In genomic region chr19:6240725-6241124, GRCm38 (mm10) we compare ENCODE assay signal across 7 mouse cellular contexts. TPM values are rescaled to one million over a fixed set of nuclear protein-coding genes. Genes with fewer than 3 reads are reported as not detected.
DNase-seq lines count a peak whose midpoint lies in the region; ATAC-seq lines count a peak whose summit lies in the region.

No protein-coding gene starts in this region.

- peak overlapping the region; percentile 80 for H3K27ac ChIP-seq in liver, embryonic 11.5 days (ENCODE audit: low read depth, low read length)
- H3K27ac ChIP-seq in embryonic facial prominence, embryonic 15.5 days (replicated peaks) = peak overlapping the region; percentile 73
- peak overlapping the region; percentile 83; the same call in 1 of the 2 replicates for H3K27ac ChIP-seq in limb, embryonic 10.5 days
- H3K27ac ChIP-seq in stomach, embryonic 14.5 days (ENCODE audit: low read length) = peak overlapping the region; percentile 27; the same call in 1 of the 2 replicates

- peak overlapping the region; percentile 22; the same call in 1 of the 2 replicates for H3K4me3 ChIP-seq in liver, embryonic 11.5 days (ENCODE audit: low read depth, low read length)
- peak overlapping the region; percentile 91 for H3K4me3 ChIP-seq in embryonic facial prominence, embryonic 15.5 days (replicated peaks)
- H3K4me3 ChIP-seq in limb, embryonic 10.5 days = peak overlapping the region; percentile 78
- 0 out of 2 replicates have a peak overlapping the region, but pooled peaks have one; percentile 93 for H3K4me3 ChIP-seq in stomach, embryonic 14.5 days (ENCODE audit: low read depth, low read length)

- 32% methylated on average over 5 of the region's 5 CpGs for WGBS in liver, embryonic 11.5 days
- 39% methylated on average over 5 of the region's 5 CpGs for WGBS in embryonic facial prominence, embryonic 15.5 days
- WGBS in limb, embryonic 10.5 days = 38% methylated on average over 5 of the region's 5 CpGs
- 25% methylated on average over 5 of the region's 5 CpGs for WGBS in stomach, embryonic 14.5 days

- no peaks in the 10 kb centered on the region for H3K27me3 ChIP-seq in liver, embryonic 11.5 days (replicated peaks; ENCODE audit: control insufficient read depth, insufficient read depth, low read length)
- no peaks in the 10 kb centered on the region for H3K27me3 ChIP-seq in embryonic facial prominence, embryonic 15.5 days
- no peaks in the 10 kb centered on the region for H3K27me3 ChIP-seq in limb, embryonic 10.5 days (ENCODE audit: low read depth, poor library complexity, severe bottlenecking)
- no peaks in the 10 kb centered on the region for H3K27me3 ChIP-seq in stomach, embryonic 14.5 days (ENCODE audit: control insufficient read depth, insufficient read depth, low read length)

- H3K36me3 ChIP-seq in liver, embryonic 11.5 days (ENCODE audit: control insufficient read depth, insufficient read depth, low read length) = peaks cover 7% of the 10 kb centered on the region
- H3K36me3 ChIP-seq in embryonic facial prominence, embryonic 15.5 days = peaks cover 13% of the 10 kb centered on the region
- H3K36me3 ChIP-seq in limb, embryonic 10.5 days = peaks cover 22% of the 10 kb centered on the region
- H3K36me3 ChIP-seq in stomach, embryonic 14.5 days (ENCODE audit: control insufficient read depth, insufficient read depth, low read length) = peaks cover 3% of the 10 kb centered on the region; the same call in 1 of the 2 replicates

- ATAC-seq in liver, embryonic 11.5 days (replicated peaks; ENCODE audit: low FRiP score) = no peak
- no peak for ATAC-seq in embryonic facial prominence, embryonic 15.5 days (ENCODE audit: insufficient number of reproducible peaks, low FRiP score, low TSS enrichment, low read depth)
- no peak for ATAC-seq in stomach, embryonic 14.5 days (ENCODE audit: insufficient number of reproducible peaks, insufficient read depth, low FRiP score, low read depth)

- peak overlapping the region; percentile 30; the same call in 1 of the 2 replicates for H3K9ac ChIP-seq in liver, embryonic 11.5 days (ENCODE audit: low read depth, low read length)
- H3K9ac ChIP-seq in embryonic facial prominence, embryonic 15.5 days = no peak overlapping the region
- no peak overlapping the region for H3K9ac ChIP-seq in stomach, embryonic 14.5 days (replicated peaks; ENCODE audit: low read depth, low read length)

- DNase-seq in liver, embryonic 11.5 days (ENCODE audit: low spot score) = no peak
- no peak for DNase-seq in liver
- no peak for DNase-seq in limb, embryonic 10.5 days (ENCODE audit: low spot score)
- no peak for DNase-seq in embryo, embryonic 9.5 days (ENCODE audit: extremely low spot score)
- DNase-seq in spleen, postnatal 10 days (ENCODE audit: low spot score in 2 of 2) = no peak

- peaks cover 29% of the 10 kb centered on the region for H3K4me1 ChIP-seq in liver, embryonic 11.5 days (replicated peaks; ENCODE audit: control insufficient read depth, insufficient read depth, low read length)
- peaks cover 18% of the 10 kb centered on the region for H3K4me1 ChIP-seq in embryonic facial prominence, embryonic 15.5 days
- peaks cover 14% of the 10 kb centered on the region for H3K4me1 ChIP-seq in limb, embryonic 10.5 days
- peaks cover 14% of the 10 kb centered on the region for H3K4me1 ChIP-seq in stomach, embryonic 14.5 days (ENCODE audit: control insufficient read depth, insufficient read depth, low read length)

- no peaks in the 10 kb centered on the region for H3K9me3 ChIP-seq in liver, embryonic 11.5 days (ENCODE audit: control insufficient read depth, low read length)
- H3K9me3 ChIP-seq in embryonic facial prominence, embryonic 15.5 days (replicated peaks) = no peaks in the 10 kb centered on the region
- H3K9me3 ChIP-seq in limb, embryonic 10.5 days (replicated peaks) = no peaks in the 10 kb centered on the region
- no peaks in the 10 kb centered on the region for H3K9me3 ChIP-seq in stomach, embryonic 14.5 days (ENCODE audit: control insufficient read depth, low read depth, low read length)

- peak overlapping the region; percentile 95 for H3K4me2 ChIP-seq in liver, embryonic 11.5 days
- peak overlapping the region; percentile 17 for H3K4me2 ChIP-seq in embryonic facial prominence, embryonic 15.5 days (replicated peaks)
- H3K4me2 ChIP-seq in stomach, embryonic 14.5 days (replicated peaks; ENCODE audit: low read depth, low read length) = peak overlapping the region; percentile 18

RNA-seq across cellular contexts. Expression of gene Atg2a, which starts 0.7 kb away (rescaled TPM):
- 10.4 and 13.5 TPM in 2 replicates for polyA plus RNA-seq in liver, embryonic 11.5 days (2014; fragmentation: Nextera tagmentation; extraction: Ambion mirVana)
- polyA plus RNA-seq in embryonic facial prominence, embryonic 15.5 days (2015; fragmentation: Nextera tagmentation; extraction: Ambion mirVana) = 10.3 and 11.0 TPM in 2 replicates
- polyA plus RNA-seq in limb, embryonic 10.5 days (2016; fragmentation: Nextera tagmentation; extraction: Ambion mirVana) = 11.4 and 13.0 TPM in 2 replicates
- polyA plus RNA-seq in stomach, embryonic 14.5 days (2014; fragmentation: Nextera tagmentation; extraction: Ambion mirVana) = 9.2 and 10.4 TPM in 2 replicates

RNA-seq across cellular contexts. Expression of gene Ppp2r5b, which starts 5.1 kb away (rescaled TPM):
- 10.5 and 12.0 TPM in 2 replicates for polyA plus RNA-seq in liver, embryonic 11.5 days (2014; fragmentation: Nextera tagmentation; extraction: Ambion mirVana)
- polyA plus RNA-seq in embryonic facial prominence, embryonic 15.5 days (2015; fragmentation: Nextera tagmentation; extraction: Ambion mirVana) = 39.2 and 39.7 TPM in 2 replicates
- 16.6 and 17.2 TPM in 2 replicates for polyA plus RNA-seq in limb, embryonic 10.5 days (2016; fragmentation: Nextera tagmentation; extraction: Ambion mirVana)
- polyA plus RNA-seq in stomach, embryonic 14.5 days (2014; fragmentation: Nextera tagmentation; extraction: Ambion mirVana) = 22.1 and 23.5 TPM in 2 replicates

RNA-seq across cellular contexts. Expression of gene Gpha2, which starts 14.5 kb away (rescaled TPM):
- polyA plus RNA-seq in liver, embryonic 11.5 days (2014; fragmentation: Nextera tagmentation; extraction: Ambion mirVana) = 0.70 TPM in 1 of 2 replicates, not detected in the other
- polyA plus RNA-seq in embryonic facial prominence, embryonic 15.5 days (2015; fragmentation: Nextera tagmentation; extraction: Ambion mirVana) = 2.5 and 3.3 TPM in 2 replicates
- 0.97 and 2.1 TPM in 2 replicates for polyA plus RNA-seq in limb, embryonic 10.5 days (2016; fragmentation: Nextera tagmentation; extraction: Ambion mirVana)
- polyA plus RNA-seq in stomach, embryonic 14.5 days (2014; fragmentation: Nextera tagmentation; extraction: Ambion mirVana) = 0.90 TPM in 1 of 2 replicates, not detected in the other

RNA-seq across cellular contexts. Expression of gene Ehd1, which starts 35.8 kb away (rescaled TPM):
- polyA plus RNA-seq in liver, embryonic 11.5 days (2014; fragmentation: Nextera tagmentation; extraction: Ambion mirVana) = 96.5 and 105 TPM in 2 replicates
- 77.2 and 83.5 TPM in 2 replicates for polyA plus RNA-seq in embryonic facial prominence, embryonic 15.5 days (2015; fragmentation: Nextera tagmentation; extraction: Ambion mirVana)
- 72.5 and 74.9 TPM in 2 replicates for polyA plus RNA-seq in limb, embryonic 10.5 days (2016; fragmentation: Nextera tagmentation; extraction: Ambion mirVana)
- polyA plus RNA-seq in stomach, embryonic 14.5 days (2014; fragmentation: Nextera tagmentation; extraction: Ambion mirVana) = 44.9 and 46.2 TPM in 2 replicates

RNA-seq across cellular contexts. Expression of gene Majin, which starts 56.5 kb away (rescaled TPM):
- not detected in 2 replicates for polyA plus RNA-seq in liver, embryonic 11.5 days (2014; fragmentation: Nextera tagmentation; extraction: Ambion mirVana)
- 0.11 and 0.13 TPM in 2 replicates for polyA plus RNA-seq in embryonic facial prominence, embryonic 15.5 days (2015; fragmentation: Nextera tagmentation; extraction: Ambion mirVana)
- not detected in 2 replicates for polyA plus RNA-seq in limb, embryonic 10.5 days (2016; fragmentation: Nextera tagmentation; extraction: Ambion mirVana)
- polyA plus RNA-seq in stomach, embryonic 14.5 days (2014; fragmentation: Nextera tagmentation; extraction: Ambion mirVana) = not detected in 2 replicates

Comparison
In these comparisons a context has a peak if more than half of its experiments do, and no peak if none do; other contexts are left out.
1. H3K27ac ChIP-seq: peak in every context shown above with its lines; median percentile 83 in limb, embryonic 10.5 days; 80 in liver, embryonic 11.5 days; 73 in embryonic facial prominence, embryonic 15.5 days; 27 in stomach, embryonic 14.5 days.
2. H3K4me2 ChIP-seq: peak in every context shown above with its lines; median percentile 95 in liver, embryonic 11.5 days; 18 in stomach, embryonic 14.5 days; 17 in embryonic facial prominence, embryonic 15.5 days.
3. H3K4me3 ChIP-seq: peak in every context shown above with its lines; median percentile 93 in stomach, embryonic 14.5 days; 91 in embryonic facial prominence, embryonic 15.5 days; 78 in limb, embryonic 10.5 days; 22 in liver, embryonic 11.5 days.